Mouse (Mus musculus): ENCODE data around the gene Dirc2.

The Dirc2 gene

GRCm38 (mm10) chr16:35768785-35769642, at the start of gene Dirc2:
Gene Dirc2 (minus strand): TSS chr16:35769356.
- peak; percentile 60 to 63 for DNase-seq

DNA sequence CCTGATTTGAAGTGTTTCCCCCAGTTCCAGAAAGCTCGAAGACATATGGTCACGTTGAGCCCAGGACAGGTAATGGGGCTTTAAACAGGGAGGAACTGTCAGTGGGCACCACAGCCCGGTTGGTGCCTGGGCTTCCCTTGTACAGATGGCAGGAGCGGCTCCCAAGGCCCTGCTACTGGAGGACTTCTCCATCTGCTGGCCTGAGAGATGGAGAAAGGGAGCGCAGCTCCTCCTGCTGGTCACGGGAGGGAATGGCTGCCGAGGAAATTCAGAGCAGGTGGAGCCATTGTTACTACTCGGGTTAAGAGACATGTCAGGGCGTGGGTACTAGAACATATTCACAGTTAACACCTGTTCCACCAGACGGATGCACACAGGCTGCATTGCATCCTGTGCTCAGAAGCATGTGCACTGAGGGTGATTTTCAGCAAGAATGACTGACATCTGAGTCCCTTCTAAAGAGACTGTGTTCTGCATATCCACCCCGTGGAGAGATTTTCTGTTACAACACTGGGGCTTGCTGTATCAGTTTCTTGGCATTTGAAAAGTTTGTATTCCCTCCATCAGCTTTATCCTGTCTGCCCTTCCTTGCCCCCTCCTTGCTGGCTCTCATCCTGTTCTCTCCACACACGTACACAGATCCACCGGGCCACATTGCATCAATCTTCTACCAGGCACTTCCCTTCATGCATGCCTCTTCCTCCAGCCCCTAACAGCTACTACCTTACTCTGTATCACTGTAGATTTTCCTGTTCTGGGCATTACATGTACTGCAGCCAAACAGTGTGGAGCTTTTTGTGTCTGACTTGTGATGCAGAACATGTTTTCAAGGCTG, 48.3 kb upstream of the Dirc2 start:
- DNase-seq = peak; percentile 71 to 74

- DNase-seq = no peak
Observed at GRCm38 (mm10) chr16:35813119-35813518, 44.0 kb upstream of the Dirc2 start.

DNA sequence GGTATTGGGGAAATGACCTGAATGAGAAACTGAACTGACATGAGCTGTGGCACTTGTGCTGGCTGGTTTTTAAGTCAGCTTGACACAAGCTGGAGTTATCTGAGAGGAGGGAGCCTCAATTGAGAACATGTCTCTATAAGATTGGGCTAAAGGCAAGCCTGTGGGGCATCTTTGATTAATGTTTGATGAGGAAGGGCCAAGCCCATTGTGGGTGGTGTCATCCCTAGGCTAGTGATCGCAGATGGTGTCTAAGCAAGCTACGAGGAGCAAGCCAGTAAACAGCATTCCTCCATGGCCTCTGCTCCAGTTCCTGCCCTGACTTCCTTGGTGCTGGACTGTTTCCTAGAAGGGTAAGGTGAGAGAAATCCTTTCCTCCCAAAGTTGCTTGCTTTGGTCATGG, 39.7 kb upstream of the Dirc2 start:
- DNase-seq = no peak

- no peak for DNase-seq
Observed at GRCm38 (mm10) chr16:35807663-35807992, 38.5 kb upstream of the Dirc2 start.

GRCm38 (mm10) chr16:35806973-35807662, 38.0 kb upstream of the Dirc2 start:
- no peak for DNase-seq

DNA sequence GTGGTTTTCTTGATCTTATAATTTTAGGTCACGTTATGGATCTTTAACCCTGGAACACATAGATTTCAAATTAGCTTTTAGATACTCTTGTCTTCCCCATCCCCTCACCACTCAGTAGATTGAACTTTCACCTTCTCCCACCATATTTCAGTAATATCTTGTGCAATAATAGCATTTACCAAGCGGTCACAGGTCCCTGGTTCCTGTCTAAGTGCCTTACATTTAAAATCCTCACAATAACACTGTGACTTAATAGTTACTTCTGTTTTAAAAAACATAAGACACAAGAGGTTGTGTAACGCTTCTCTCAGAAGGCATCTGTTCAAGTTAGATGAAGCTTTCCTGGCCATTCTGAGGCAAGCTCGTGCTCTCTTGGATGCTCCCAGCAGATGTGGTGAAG, 34.6 kb upstream of the Dirc2 start:
- DNase-seq = no peak

- no peak for DNase-seq
Observed at GRCm38 (mm10) chr16:35802163-35802562, 33.0 kb upstream of the Dirc2 start.

DNA sequence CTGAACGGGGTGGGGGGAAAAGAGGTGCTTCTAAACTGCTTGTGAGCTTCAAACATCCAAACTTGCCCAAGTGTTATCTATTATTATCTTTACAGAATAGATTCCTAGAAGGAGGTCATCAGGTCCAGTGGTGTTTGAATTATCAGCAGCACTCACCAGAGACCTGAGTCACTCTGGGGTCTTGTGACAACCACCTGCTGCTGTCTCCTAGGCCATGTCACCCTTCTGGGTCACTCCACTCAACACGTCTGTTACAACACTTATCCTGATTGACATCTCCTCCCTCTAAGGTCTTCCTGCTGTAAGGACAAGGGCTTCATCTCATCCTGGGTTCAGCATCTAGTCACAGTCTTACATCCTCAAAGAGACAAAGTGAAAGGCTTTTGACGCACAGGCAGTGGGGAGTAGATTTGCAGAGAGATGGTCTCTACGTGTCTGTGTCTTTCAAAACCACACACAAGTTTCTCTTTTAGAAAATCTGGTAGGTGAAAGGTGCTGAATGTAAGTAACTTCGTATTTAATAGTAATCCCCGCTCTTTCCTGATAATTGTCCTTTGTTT, 22.9 kb upstream of the Dirc2 start:
- no peak for DNase-seq

DNA sequence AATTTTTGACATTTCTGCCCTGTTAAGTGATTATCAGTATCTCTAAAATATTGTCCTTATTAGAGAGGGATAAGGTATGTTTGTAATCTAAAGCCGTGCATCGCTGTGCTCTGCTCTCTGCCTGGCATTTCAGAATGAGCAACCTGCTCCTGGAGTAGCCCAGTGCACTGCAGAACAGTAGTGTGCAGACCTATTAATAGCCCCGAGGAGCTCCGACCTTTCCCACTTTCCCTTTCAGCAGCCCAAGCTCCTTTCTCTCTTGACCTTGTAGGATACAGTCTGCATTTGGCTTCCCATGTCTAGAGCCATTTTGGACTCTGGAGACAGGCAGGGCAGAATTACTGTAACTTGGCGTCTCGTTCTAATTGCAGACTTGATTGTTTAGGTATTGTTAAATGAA, 19.2 kb upstream of the Dirc2 start:
- DNase-seq = no peak

DNA sequence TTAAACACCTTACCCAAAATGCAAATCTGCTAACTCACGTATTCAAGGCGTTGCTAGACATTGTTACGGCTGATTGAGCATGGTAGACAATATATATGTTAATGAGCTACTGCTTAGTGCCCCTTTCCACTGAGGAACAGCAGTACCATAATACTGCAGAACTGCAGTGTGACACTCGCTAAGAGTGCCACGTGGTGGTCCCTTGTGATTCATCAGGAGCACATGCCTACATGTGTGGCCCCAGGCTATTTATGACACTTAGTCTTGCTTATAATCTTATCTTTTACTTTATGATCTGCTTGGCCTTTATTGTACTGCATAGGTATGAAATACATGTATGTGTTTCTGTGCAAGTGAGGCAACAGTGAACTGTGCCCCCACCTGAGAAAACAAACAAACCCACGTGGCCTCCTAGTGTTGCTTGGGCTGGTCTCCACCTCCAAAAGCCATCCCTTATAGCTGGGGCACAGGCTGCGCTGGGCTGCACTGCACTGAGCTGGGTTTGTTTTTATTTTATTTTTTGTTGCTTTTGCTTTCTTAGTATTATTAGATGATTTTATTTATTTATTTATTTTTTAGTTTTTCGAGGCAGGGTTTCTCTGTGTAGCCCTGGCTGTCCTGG, 18.5 kb upstream of the Dirc2 start:
- no peak for DNase-seq

- DNase-seq = no peak
Observed at GRCm38 (mm10) chr16:35787163-35787562, 18.0 kb upstream of the Dirc2 start.

DNA sequence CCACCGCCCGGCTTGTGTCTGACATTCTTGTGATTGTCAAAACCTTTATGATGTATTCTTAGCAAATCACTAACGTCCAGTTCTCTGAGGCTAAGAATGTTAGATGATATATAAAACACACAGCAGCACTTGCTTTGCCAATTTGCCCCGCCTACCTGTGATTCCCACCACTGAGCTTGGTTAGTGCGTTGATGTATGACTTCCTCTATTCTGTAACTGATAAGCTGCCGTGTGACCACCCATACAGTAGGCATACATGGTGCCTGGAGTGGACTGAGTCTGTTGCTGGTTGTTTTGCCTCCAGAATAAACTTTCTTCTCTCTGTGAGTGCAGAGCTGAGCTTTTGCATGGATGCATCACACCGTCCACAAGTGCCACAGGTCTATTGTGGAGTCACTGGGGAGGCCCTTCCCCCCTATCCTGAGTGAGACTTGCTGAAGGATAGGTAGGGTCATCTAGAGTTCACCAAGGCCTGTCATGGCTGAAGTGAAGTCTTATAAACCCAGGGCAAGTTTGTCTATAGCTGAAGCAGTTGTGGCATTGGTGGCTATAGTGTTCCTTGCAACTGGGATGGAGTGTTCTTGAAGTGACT, 15.1 kb upstream of the Dirc2 start:
- DNase-seq = no peak

- DNase-seq = no peak
Observed at GRCm38 (mm10) chr16:35783207-35783573, 14.0 kb upstream of the Dirc2 start.

- no peak for DNase-seq
Observed at GRCm38 (mm10) chr16:35782451-35783206, 13.5 kb upstream of the Dirc2 start.

GRCm38 (mm10) chr16:35781651-35782050, 12.5 kb upstream of the Dirc2 start:
- no peak for DNase-seq

DNA sequence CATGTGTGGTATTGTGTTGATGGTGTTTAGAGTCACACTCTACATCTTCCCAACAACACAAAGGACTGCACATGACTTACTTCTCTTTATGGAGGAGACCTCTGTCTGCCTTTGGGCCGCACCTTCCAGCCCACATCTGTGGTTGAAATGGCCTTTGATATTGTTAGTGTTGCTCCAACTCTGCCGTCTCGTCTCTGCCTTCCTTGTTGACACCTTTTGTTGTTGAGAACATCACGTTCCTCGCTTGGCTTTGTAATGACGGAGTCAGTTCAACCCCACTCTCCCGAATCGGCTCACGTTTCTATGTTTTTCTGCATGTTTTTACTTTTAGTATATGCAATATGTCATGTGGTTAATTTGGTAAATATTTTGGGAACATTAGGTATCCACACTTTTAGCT, 11.9 kb upstream of the Dirc2 start:
- no peak for DNase-seq

GRCm38 (mm10) chr16:35779681-35780080, 10.5 kb upstream of the Dirc2 start:
- no peak for DNase-seq

GRCm38 (mm10) chr16:35777768-35778167, 8.6 kb upstream of the Dirc2 start:
- DNase-seq = no peak

- DNase-seq = no peak
Observed at GRCm38 (mm10) chr16:35776737-35777136, 7.6 kb upstream of the Dirc2 start.

DNA sequence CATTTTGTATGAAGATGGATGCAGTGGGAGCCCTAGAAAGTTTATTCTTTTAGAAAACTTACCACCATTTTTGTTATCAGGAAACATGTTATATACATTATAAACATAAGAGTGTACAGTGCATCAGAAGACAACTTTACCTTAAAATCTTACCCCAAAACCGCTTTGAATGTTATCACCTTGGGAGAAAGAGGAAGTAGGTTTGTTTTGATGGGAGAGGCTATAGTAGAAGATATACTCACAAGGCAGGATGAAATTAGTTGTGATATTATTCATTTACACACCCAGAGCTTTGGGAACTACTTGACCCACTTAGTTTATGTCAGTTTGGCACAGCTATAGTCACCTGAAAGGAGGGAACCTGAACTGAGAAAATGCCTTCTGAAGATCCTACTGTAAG, 6.7 kb upstream of the Dirc2 start:
- no peak for DNase-seq

DNA sequence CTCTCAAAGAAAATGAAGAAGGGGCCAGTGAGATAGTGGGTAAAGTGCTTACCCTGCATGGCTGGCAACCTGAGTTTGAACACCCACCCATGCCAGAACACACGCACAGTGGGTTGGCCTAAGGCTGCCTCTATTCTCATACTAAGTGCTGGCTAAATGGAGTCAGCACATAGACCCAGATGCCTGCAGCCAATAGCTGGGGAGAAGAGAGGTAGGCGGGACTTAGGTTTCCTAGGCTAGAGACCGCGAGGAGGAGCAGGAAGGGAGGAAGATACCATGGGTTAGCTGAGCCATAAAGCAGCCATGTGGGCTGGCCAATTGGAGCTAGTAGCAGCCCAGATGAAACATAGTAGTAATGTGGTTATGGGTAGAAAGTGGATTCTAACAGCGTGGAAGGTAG, 3.4 kb upstream of the Dirc2 start:
- no peak for DNase-seq
